Mouse (Mus musculus): ENCODE data around the gene Ifit2. TPM values are rescaled to one million over a fixed set of nuclear protein-coding genes. Genes with fewer than 3 reads are reported as not detected.

Ifit2 gene
- total and polyA plus RNA-seq, 3 experiments = 1.8 to 4.2 (median 3.4) TPM

- Histone ChIP-seq H3K79me2 (replicated peaks; ENCODE audit: control insufficient read depth, insufficient read depth, low read length) (no peaks in the 10 kb centered on the region), H3K9ac (ENCODE audit: low read depth, low read length) (no peak overlapping the region), H3K27ac (peak overlapping the region; percentile 77), H3K4me1 (ENCODE audit: control insufficient read depth, insufficient read depth, low read length) (peaks cover 8% of the 10 kb centered on the region), H3K36me3 (ENCODE audit: control insufficient read depth, insufficient read depth, low read length) (peaks cover 16% of the 10 kb centered on the region), H3K27me3 (ENCODE audit: control insufficient read depth, insufficient read depth, low read length) (no peaks in the 10 kb centered on the region), H3K4me3 (no peak overlapping the region)
- intact Hi-C loops (cut with DNase I) = no loop called here
- no peak for TF ChIP-seq EP300 (IDR thresholded peaks at IDR 0.05; ENCODE audit: insufficient read depth, low read depth, low read length)
- TF ChIP-seq POLR2A (IDR thresholded peaks at IDR 0.05; ENCODE audit: insufficient read depth, low read depth, low read length) = no peak
- TF ChIP-seq CTCF (IDR thresholded peaks at IDR 0.05) = no peak
- DNase-seq = peak in 1 of 2 experiments; percentile 44
- WGBS = 56% methylated on average over 3 of the region's 3 CpGs
Measured at GRCm38 (mm10) chr19:34556621-34557020, 6.1 kb downstream of the Ifit2 start.

GRCm38 (mm10) chr19:34562556-34562955 is 12.1 kb downstream of the Ifit2 start:
- Histone ChIP-seq H3K36me3 (ENCODE audit: control insufficient read depth, insufficient read depth, low read length) (peaks cover 2% of the 10 kb centered on the region; the same call in 1 of the 2 replicates), H3K4me1 (ENCODE audit: control insufficient read depth, insufficient read depth, low read length) (no peaks in the 10 kb centered on the region; the same call in 1 of the 2 replicates), H3K4me3 (no peak overlapping the region), H3K79me2 (replicated peaks; ENCODE audit: control insufficient read depth, insufficient read depth, low read length) (no peaks in the 10 kb centered on the region), H3K9ac (ENCODE audit: low read depth, low read length) (no peak overlapping the region), H3K27me3 (ENCODE audit: control insufficient read depth, insufficient read depth, low read length) (no peaks in the 10 kb centered on the region), H3K27ac (no peak overlapping the region)
- DNase-seq = no peak
- intact Hi-C loops (cut with DNase I) = no loop called here
- TF ChIP-seq POLR2A (IDR thresholded peaks at IDR 0.05; ENCODE audit: insufficient read depth, low read depth, low read length) = no peak
- TF ChIP-seq CTCF (IDR thresholded peaks at IDR 0.05) = no peak
- TF ChIP-seq EP300 (IDR thresholded peaks at IDR 0.05; ENCODE audit: insufficient read depth, low read depth, low read length) = no peak

- Histone ChIP-seq H3K9ac (ENCODE audit: low read depth, low read length) (no peak overlapping the region), H3K27me3 (ENCODE audit: control insufficient read depth, insufficient read depth, low read length) (no peaks in the 10 kb centered on the region), H3K4me1 (ENCODE audit: control insufficient read depth, insufficient read depth, low read length) (peaks cover 10% of the 10 kb centered on the region), H3K36me3 (ENCODE audit: control insufficient read depth, insufficient read depth, low read length) (peaks cover 4% of the 10 kb centered on the region; the same call in 1 of the 2 replicates), H3K27ac (no peak overlapping the region), H3K4me3 (no peak overlapping the region), H3K79me2 (replicated peaks; ENCODE audit: control insufficient read depth, insufficient read depth, low read length) (no peaks in the 10 kb centered on the region)
- no peak for TF ChIP-seq EP300 (IDR thresholded peaks at IDR 0.05; ENCODE audit: insufficient read depth, low read depth, low read length)
- no peak for TF ChIP-seq CTCF (IDR thresholded peaks at IDR 0.05)
- no peak for TF ChIP-seq POLR2A (IDR thresholded peaks at IDR 0.05; ENCODE audit: insufficient read depth, low read depth, low read length)
- no peak for DNase-seq
- intact Hi-C loops (cut with DNase I) = no loop called here
- WGBS = 94% methylated on average over 1 of the region's 1 CpGs
Measured at GRCm38 (mm10) chr19:34566178-34566784, 15.8 kb downstream of the Ifit2 start.

- Histone ChIP-seq H3K79me2 (replicated peaks; ENCODE audit: control insufficient read depth, insufficient read depth, low read length) (no peaks in the 10 kb centered on the region), H3K27ac (peak overlapping the region; percentile 36; the same call in 1 of the 2 replicates), H3K4me3 (no peak overlapping the region), H3K36me3 (ENCODE audit: control insufficient read depth, insufficient read depth, low read length) (peaks cover 8% of the 10 kb centered on the region), H3K27me3 (ENCODE audit: control insufficient read depth, insufficient read depth, low read length) (no peaks in the 10 kb centered on the region), H3K9ac (ENCODE audit: low read depth, low read length) (peak overlapping the region; percentile 57; the same call in 1 of the 2 replicates), H3K4me1 (ENCODE audit: control insufficient read depth, insufficient read depth, low read length) (peaks cover 10% of the 10 kb centered on the region)
- TF ChIP-seq EP300 (IDR thresholded peaks at IDR 0.05; ENCODE audit: insufficient read depth, low read depth, low read length) (0 out of 2 replicates have a peak, but pooled peaks have one; percentile 18), CTCF (IDR thresholded peaks at IDR 0.05) (no peak), POLR2A (IDR thresholded peaks at IDR 0.05; ENCODE audit: insufficient read depth, low read depth, low read length) (no peak)
- WGBS = 62% methylated on average over 7 of the region's 7 CpGs
- intact Hi-C loops (cut with DNase I) = no loop called here
- DNase-seq = peak in 1 of 2 experiments; percentile 25
Measured at GRCm38 (mm10) chr19:34568988-34569895, 18.7 kb downstream of the Ifit2 start.

- peak in 1 of 2 experiments; percentile 27 for DNase-seq
- TF ChIP-seq POLR2A (IDR thresholded peaks at IDR 0.05; ENCODE audit: insufficient read depth, low read depth, low read length) (peak; percentile 76), EP300 (IDR thresholded peaks at IDR 0.05; ENCODE audit: insufficient read depth, low read depth, low read length) (0 out of 2 replicates have a peak, but pooled peaks have one; percentile 23), CTCF (IDR thresholded peaks at IDR 0.05) (no peak)
- Histone ChIP-seq H3K27me3 (ENCODE audit: control insufficient read depth, insufficient read depth, low read length) (no peaks in the 10 kb centered on the region), H3K4me3 (peak overlapping the region; percentile 38), H3K9ac (ENCODE audit: low read depth, low read length) (peak overlapping the region; percentile 57), H3K4me1 (ENCODE audit: control insufficient read depth, insufficient read depth, low read length) (peaks cover 10% of the 10 kb centered on the region), H3K79me2 (replicated peaks; ENCODE audit: control insufficient read depth, insufficient read depth, low read length) (no peaks in the 10 kb centered on the region), H3K27ac (peak overlapping the region; percentile 42; the same call in 1 of the 2 replicates), H3K36me3 (ENCODE audit: control insufficient read depth, insufficient read depth, low read length) (peaks cover 10% of the 10 kb centered on the region)
- intact Hi-C loops (cut with DNase I) = no loop called here
- 32% methylated on average over 4 of the region's 4 CpGs for WGBS
Measured at GRCm38 (mm10) chr19:34569896-34570476, 19.5 kb downstream of the Ifit2 start.

All from heart, adult 2 months (tissue).